Mouse (Mus musculus) bone marrow, adult 2 months (tissue): ENCODE measurements around the gene Lelp1.

Experiments
- CTCF ChIP-seq: fragments of 200-500 bp; IDR thresholded peaks from 2 replicates; pipeline ENCODE4 v1.5.1; 2011; ENCODE audit warnings: low read length, control low read depth; ENCODE audit not compliant: control insufficient read depth, insufficient read depth
- POLR2A ChIP-seq: fragments of 200-500 bp; IDR thresholded peaks from 2 replicates; pipeline ENCODE4 v1.6.1; 2011; ENCODE audit warnings: low read depth, mild to moderate bottlenecking, control low read depth, low read length, borderline replicate concordance; ENCODE audit not compliant: control insufficient read depth

DNA sequence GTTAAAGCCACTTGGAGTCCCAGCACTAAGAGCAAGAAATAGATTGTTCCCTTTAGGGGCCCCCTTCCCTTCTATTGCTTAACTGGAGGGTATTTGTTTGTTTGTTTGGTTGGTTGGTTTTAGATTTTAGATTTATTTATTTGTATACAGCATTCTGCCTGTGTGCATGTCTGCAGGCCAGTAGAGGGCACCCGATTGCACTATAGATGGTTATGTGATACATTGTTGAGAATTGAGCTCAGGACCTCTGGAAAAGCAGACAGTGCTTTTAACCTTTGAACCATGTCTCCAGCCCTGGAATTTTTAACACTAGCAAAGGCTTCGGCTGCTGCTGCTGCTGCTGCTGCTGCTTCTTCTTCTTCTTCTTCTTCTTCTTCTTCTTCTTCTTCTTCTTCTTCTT, 4.9 kb upstream of the Lelp1 start:
- TF ChIP-seq POLR2A, result no peak
- TF ChIP-seq CTCF, result no peak
